Mouse (Mus musculus) kidney, postnatal 0 days (tissue): ENCODE results near the gene Wdhd1. TPM values are rescaled to one million over a fixed set of nuclear protein-coding genes. Genes with fewer than 3 reads are reported as not detected.

Source experiments
- ATAC-seq: fragments of 200-750 bp; cut with Nextera tagmentation; replicated peaks from 2 replicates; pipeline ENCODE4 v1.8.0; 2017; ENCODE audit warnings: low read depth, moderate number of reproducible peaks, moderate TSS enrichment, moderate library complexity; ENCODE audit not compliant: low FRiP score
- DNase-seq: peaks from one replicate; pipeline ENCODE4 v3.0.0-alpha.2; 2016; ENCODE audit warnings: low spot score
- H3K27ac ChIP-seq: fragments of 300-500 bp; sonication (generic); 2 replicates; pipeline ENCODE4 v1.5.1; 2014; ENCODE audit warnings: mild to moderate bottlenecking
- H3K27me3 ChIP-seq: fragments of 300-500 bp; sonication (generic); 2 replicates; pipeline ENCODE4 v1.6.1; 2014; ENCODE audit warnings: low read length, mixed read lengths; ENCODE audit not compliant: insufficient read depth
- H3K36me3 ChIP-seq: fragments of 300-500 bp; sonication (generic); 2 replicates; pipeline ENCODE4 v1.6.1; 2014; ENCODE audit warnings: low read length, mixed read lengths; ENCODE audit not compliant: insufficient read depth
- H3K4me1 ChIP-seq: fragments of 300-500 bp; sonication (generic); replicated peaks from 2 replicates; pipeline ENCODE4 v1.6.1; 2014; ENCODE audit warnings: antibody characterized with exemption, low read length, mixed read lengths; ENCODE audit not compliant: insufficient read depth
- H3K4me2 ChIP-seq: fragments of 300-500 bp; sonication (generic); 2 replicates; pipeline ENCODE4 v1.6.1; 2014; ENCODE audit warnings: mild to moderate bottlenecking, low read length, moderate library complexity, mixed read lengths
- H3K4me3 ChIP-seq: fragments of 300-500 bp; sonication (generic); replicated peaks from 2 replicates; pipeline ENCODE4 v1.5.1; 2014; ENCODE audit warnings: low read depth, low read length
- H3K9ac ChIP-seq: fragments of 300-500 bp; sonication (generic); 2 replicates; pipeline ENCODE4 v1.6.1; 2014; ENCODE audit warnings: low read depth, low read length
- H3K9me3 ChIP-seq: fragments of 300-500 bp; sonication (generic); replicated peaks from 2 replicates; pipeline ENCODE4 v1.6.1; 2016; ENCODE audit warnings: low read length, inconsistent platforms, mixed read lengths
- CTCF ChIP-seq: IDR thresholded peaks from 2 replicates; pipeline ENCODE4 v1.5.1; 2016; ENCODE audit warnings: antibody characterized with exemption, low read depth, mild to moderate bottlenecking, moderate library complexity
- WGBS: fragments of 180-500 bp; shearing (Covaris S2); extraction: QIAGEN DNeasy Blood & Tissue Kit; methylation state at CpG from one replicate; pipeline ENCODE4 v1.1.7; 2014; 5-methylcytosine and 5-hydroxymethylcytosine counted together
- polyA plus RNA-seq: library from polyadenylated mRNA; unstranded; fragments of >200 nt; fragmentation: Nextera tagmentation; extraction: Ambion mirVana; gene quantifications from 2 replicates; pipeline ENCODE4 v1.2.1, GENCODE M21; 2015

Gene Wdhd1
- polyA plus RNA-seq, 1 experiment from 2014 or later: 10.9 TPM

DNA sequence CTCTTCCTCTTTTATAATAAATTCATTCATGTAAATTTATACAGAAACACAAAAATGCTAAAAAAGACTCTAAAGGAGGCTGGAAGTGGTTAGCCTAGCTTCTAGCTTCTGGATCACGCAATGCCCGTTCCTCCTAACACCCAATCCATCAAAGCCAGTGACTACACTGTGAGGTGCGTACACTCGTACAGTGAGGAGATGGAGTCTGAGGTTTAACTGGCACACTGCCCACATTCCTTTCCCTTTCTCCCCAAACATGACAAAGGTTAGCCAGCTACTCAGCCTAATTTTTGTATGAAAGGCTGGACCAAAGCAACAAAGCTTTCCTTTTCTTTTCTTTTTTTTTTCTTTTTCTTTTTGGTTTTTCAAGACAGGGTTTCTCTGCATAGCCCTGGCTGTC, 33.9 kb downstream of the Wdhd1 start:
- ATAC-seq (no peak), DNase-seq (no peak)
- Histone ChIP-seq H3K27ac (no peak overlapping the region), H3K9ac (no peak overlapping the region), H3K27me3 (no peaks in the 10 kb centered on the region), H3K36me3 (peaks cover 10% of the 10 kb centered on the region; the same call in 1 of the 2 replicates), H3K4me2 (no peak overlapping the region), H3K4me1 (no peaks in the 10 kb centered on the region), H3K4me3 (no peak overlapping the region), H3K9me3 (no peaks in the 10 kb centered on the region)
- TF ChIP-seq CTCF: no peak
- 52% methylated on average over 4 of the region's 4 CpGs for WGBS

DNA sequence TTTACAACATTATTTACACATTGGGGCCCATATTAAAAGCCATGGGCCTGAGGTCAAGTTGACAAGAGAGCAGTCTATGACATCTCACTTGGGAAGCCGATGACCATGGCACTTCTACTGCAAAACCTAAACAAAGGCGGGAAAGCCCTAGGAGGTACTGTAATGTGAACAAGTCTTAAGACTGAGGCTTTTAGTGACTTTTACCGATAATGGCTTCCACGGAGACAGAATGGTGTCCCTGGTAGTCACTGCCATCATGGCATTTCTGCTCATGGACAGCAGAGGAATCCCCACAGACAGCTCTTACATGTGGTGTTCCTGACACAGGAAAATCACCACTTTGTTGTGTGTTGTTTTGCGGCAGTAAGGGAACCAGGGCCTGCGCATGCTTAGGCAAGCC, 35.6 kb downstream of the Wdhd1 start:
- H3K27me3 ChIP-seq: no peaks in the 10 kb centered on the region
- H3K9me3 ChIP-seq: no peaks in the 10 kb centered on the region
- WGBS: 91% methylated on average over 6 of the region's 6 CpGs
- H3K4me2 ChIP-seq: no peak overlapping the region
- no peak for DNase-seq
- no peak for ATAC-seq
- no peak overlapping the region for H3K4me3 ChIP-seq
- no peak overlapping the region for H3K27ac ChIP-seq
- no peak overlapping the region for H3K9ac ChIP-seq
- H3K4me1 ChIP-seq: no peaks in the 10 kb centered on the region
- peaks cover 8% of the 10 kb centered on the region; the same call in 1 of the 2 replicates for H3K36me3 ChIP-seq
- no peak for TF ChIP-seq CTCF

DNA sequence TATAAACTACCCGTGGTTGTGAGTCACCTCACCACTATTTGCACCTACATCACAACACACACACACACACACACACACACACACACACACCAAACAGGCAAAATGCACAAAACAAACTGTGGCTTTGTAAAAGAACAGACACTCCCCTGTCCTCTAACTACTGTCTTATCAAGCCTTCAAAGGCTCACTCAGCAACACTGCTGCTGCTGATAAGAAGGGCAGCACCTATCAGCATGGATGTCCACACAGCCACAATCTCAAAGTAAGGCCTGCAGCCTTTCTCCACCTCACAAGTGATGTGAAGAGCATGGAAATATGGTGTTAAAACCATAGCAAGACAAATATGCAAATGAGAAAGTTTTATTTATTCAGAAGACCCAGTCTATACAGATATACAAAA, 36.1 kb downstream of the Wdhd1 start:
- Histone ChIP-seq H3K36me3 (peaks cover 7% of the 10 kb centered on the region; the same call in 1 of the 2 replicates), H3K9me3 (no peaks in the 10 kb centered on the region), H3K27ac (no peak overlapping the region), H3K4me2 (no peak overlapping the region), H3K9ac (no peak overlapping the region), H3K4me3 (no peak overlapping the region), H3K27me3 (no peaks in the 10 kb centered on the region), H3K4me1 (no peaks in the 10 kb centered on the region)
- DNase-seq (no peak), ATAC-seq (no peak)
- TF ChIP-seq CTCF: no peak
- 71% methylated on average over 1 of the region's 1 CpGs for WGBS

DNA sequence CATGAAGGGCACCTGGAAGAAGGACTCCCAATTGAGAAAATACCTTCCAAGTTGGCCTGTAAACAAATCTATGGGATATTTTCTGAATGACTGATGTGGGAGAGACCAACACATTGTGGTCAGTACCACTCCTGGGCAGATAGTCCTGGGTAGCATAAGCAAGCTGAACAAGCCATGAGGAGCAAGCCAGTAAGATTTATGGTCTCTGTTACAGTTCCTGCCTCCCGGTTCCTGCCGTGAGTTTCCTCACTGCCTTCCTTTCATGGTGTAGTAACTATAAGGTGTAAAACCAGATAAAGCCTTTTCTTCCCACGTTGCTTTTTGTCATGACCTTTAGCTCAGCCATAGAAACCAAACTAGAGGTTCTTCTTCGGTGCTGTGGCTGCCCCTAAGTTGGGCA, 39.4 kb downstream of the Wdhd1 start:
- no peak overlapping the region for H3K9ac ChIP-seq
- H3K27ac ChIP-seq: no peak overlapping the region
- no peak overlapping the region for H3K4me2 ChIP-seq
- no peak overlapping the region for H3K4me3 ChIP-seq
- DNase-seq (no peak), ATAC-seq (no peak)
- H3K36me3 ChIP-seq: no peaks in the 10 kb centered on the region
- H3K4me1 ChIP-seq: no peaks in the 10 kb centered on the region
- H3K27me3 ChIP-seq: no peaks in the 10 kb centered on the region
- WGBS: 81% methylated on average over 4 of the region's 4 CpGs
- no peaks in the 10 kb centered on the region for H3K9me3 ChIP-seq
- TF ChIP-seq CTCF: no peak

DNA sequence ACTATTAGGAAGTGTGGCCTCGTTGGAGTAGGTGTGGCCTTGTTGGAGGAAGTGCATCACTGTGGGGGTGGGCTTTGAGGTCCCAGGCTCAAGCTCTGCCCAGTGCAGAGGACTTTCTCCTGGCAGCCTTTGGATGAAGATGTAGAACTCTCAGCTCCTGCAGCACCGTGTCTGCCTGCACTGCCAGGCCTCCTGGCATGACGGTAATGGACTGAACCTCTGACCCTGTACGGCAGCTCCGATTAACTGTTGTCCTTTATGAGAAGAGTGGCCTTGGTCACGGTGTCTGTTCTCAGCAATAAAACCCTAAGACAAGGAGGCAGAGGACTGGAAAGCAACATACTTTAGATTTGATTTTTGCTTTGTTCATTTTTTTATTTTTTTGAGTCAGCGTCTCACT, 40.2 kb downstream of the Wdhd1 start:
- no peak overlapping the region for H3K4me3 ChIP-seq

DNA sequence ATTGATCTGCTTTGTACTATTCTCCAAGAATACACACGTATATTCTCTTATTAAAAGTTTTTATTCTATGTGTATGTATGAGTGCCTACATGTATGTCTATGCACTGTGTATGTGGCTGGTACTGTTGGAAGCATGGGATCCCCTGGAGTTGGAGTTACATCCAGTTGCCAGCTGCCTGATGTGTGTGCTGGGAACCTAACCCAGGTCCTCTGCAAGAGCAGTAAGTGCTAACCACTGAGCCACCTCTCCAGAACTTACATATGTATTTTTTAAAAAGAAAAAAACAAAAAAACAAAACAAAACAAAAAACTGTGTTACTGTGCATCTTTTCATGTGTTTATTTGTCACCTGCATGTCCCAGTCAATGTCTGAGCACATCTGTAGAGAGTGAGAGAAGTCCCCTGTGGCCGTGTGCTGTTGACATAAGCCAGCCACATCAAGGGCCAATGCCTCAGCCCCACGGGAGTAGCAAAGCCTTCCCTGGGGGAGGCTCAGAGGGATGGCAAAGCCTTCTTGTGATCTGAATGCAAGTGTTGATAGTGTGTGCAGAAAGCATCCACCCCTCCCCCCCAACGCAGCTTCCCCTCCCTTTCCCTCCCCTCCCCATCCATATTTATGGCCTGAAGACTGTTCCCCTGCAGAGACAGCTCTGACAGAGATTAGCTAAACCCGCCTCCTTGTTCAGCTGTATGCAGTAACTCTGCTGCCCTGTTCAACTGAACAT, 42.0 kb downstream of the Wdhd1 start:
- Histone ChIP-seq H3K27ac (no peak overlapping the region), H3K36me3 (no peaks in the 10 kb centered on the region), H3K4me1 (no peaks in the 10 kb centered on the region), H3K4me3 (no peak overlapping the region), H3K4me2 (no peak overlapping the region), H3K9ac (no peak overlapping the region), H3K27me3 (no peaks in the 10 kb centered on the region), H3K9me3 (no peaks in the 10 kb centered on the region)
- DNase-seq (no peak), ATAC-seq (no peak)
- no peak for TF ChIP-seq CTCF
- 61% methylated on average over 5 of the region's 5 CpGs for WGBS

More for the DNA sequence above, 40.2 kb downstream of the Wdhd1 start:
- Histone ChIP-seq H3K4me2 (no peak overlapping the region), H3K27ac (no peak overlapping the region), H3K36me3 (no peaks in the 10 kb centered on the region), H3K27me3 (no peaks in the 10 kb centered on the region), H3K9ac (no peak overlapping the region), H3K4me1 (no peaks in the 10 kb centered on the region), H3K9me3 (no peaks in the 10 kb centered on the region)
- ATAC-seq (no peak), DNase-seq (no peak)
- 87% methylated on average over 7 of the region's 7 CpGs for WGBS
- no peak for TF ChIP-seq CTCF

DNA sequence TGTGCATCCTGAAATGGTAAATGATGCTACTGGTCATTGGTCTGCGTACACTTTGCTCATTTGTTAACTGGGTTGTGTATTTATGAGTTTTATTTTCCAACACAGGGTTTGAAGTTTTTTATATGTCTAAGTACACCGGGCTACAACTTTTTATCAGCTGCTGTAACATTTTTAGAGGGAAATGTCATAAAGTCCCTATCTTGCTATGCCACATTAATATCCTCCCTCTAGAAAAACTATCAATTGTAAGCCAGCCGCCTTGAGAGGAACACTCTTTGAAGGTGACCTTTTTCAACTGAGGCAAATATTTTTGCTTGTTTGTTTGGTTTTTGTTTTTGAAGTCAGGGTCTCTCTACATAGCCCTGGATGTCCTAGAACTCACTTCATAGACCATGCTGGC, 42.6 kb downstream of the Wdhd1 start:
- no peak overlapping the region for H3K27ac ChIP-seq
- TF ChIP-seq CTCF: no peak
- no peak overlapping the region for H3K4me2 ChIP-seq
- H3K9ac ChIP-seq: no peak overlapping the region
- no peaks in the 10 kb centered on the region for H3K36me3 ChIP-seq
- ATAC-seq (no peak), DNase-seq (no peak)
- H3K27me3 ChIP-seq: no peaks in the 10 kb centered on the region
- no peak overlapping the region for H3K4me3 ChIP-seq
- no peaks in the 10 kb centered on the region for H3K4me1 ChIP-seq
- H3K9me3 ChIP-seq: no peaks in the 10 kb centered on the region
- 87% methylated on average over 3 of the region's 3 CpGs for WGBS
